ENCODE assay signal across 17 mouse cellular contexts in genomic region chr2:37945598-37946336, GRCm38 (mm10).
DNase-seq lines count a peak whose midpoint lies in the region; ATAC-seq and TF ChIP-seq lines count a peak whose summit lies in the region.
"Had no signal": no experiment of that assay in that cellular context is flagged by ENCODE, and none has a peak within 500 bp of the region (broad histone marks: within the 10 kb centered on the region; RNA-seq: fewer than 3 reads in every experiment).

No protein-coding gene starts in this region.

- TF ChIP-seq CTCF in lung, embryonic 14.5 days (IDR thresholded peaks at IDR 0.05; ENCODE audit: low read depth) = no peak

- H3K27me3 ChIP-seq in embryonic facial prominence, embryonic 11.5 days (ENCODE audit: control insufficient read depth, insufficient read depth, low read length) = no peaks in the 10 kb centered on the region
- H3K27me3 ChIP-seq in embryonic facial prominence, embryonic 10.5 days (replicated peaks; ENCODE audit: low read depth, poor library complexity, severe bottlenecking) = no peaks in the 10 kb centered on the region
- H3K27me3 ChIP-seq in lung, embryonic 14.5 days (ENCODE audit: insufficient read depth, low read length) = no peaks in the 10 kb centered on the region
- H3K27me3 ChIP-seq in embryonic facial prominence, embryonic 13.5 days = no peaks in the 10 kb centered on the region
- no peaks in the 10 kb centered on the region for H3K27me3 ChIP-seq in limb, embryonic 15.5 days
- H3K27me3 ChIP-seq: hindbrain, embryonic 15.5 days; megakaryocyte, embryonic 14.5 days; neural tube, embryonic 13.5 days had no signal

- H3K27ac ChIP-seq in embryonic facial prominence, embryonic 11.5 days (replicated peaks; ENCODE audit: low read depth, low read length) = no peak overlapping the region
- H3K27ac ChIP-seq in embryonic facial prominence, embryonic 10.5 days (replicated peaks) = no peak overlapping the region
- no peak overlapping the region for H3K27ac ChIP-seq in lung, embryonic 14.5 days (ENCODE audit: low read depth)
- H3K27ac ChIP-seq in embryonic facial prominence, embryonic 13.5 days = peak overlapping the region; percentile 19; the same call in 1 of the 2 replicates
- no peak overlapping the region; the same call in 1 of the 2 replicates for H3K27ac ChIP-seq in limb, embryonic 15.5 days
- H3K27ac ChIP-seq: hindbrain, embryonic 15.5 days; neural tube, embryonic 13.5 days had no signal

- peak; percentile 27 for DNase-seq in embryonic facial prominence, embryonic 11.5 days (ENCODE audit: low spot score)
- DNase-seq in embryonic facial prominence, embryonic 10.5 days (ENCODE audit: low spot score) = no peak
- peak; percentile 59 for DNase-seq in lung, embryonic 14.5 days
- DNase-seq in lung, postnatal 25 days (ENCODE audit: low spot score) = no peak
- DNase-seq in adrenal gland, postnatal 14 days = no peak
- no peak for DNase-seq in spleen, postnatal 36 days (ENCODE audit: low spot score in 2 of 2)
- DNase-seq: adrenal gland, postnatal 25 days; cerebellum, adult 18-20 months; gastrocnemius, postnatal 36 days; kidney, adult 9 months; thymus, adult 2 months had no signal

- ATAC-seq in embryonic facial prominence, embryonic 11.5 days (replicated peaks; ENCODE audit: insufficient number of reproducible peaks, low FRiP score, low TSS enrichment, low read depth) = no peak
- ATAC-seq in lung, embryonic 14.5 days (ENCODE audit: insufficient read depth) = no peak; the same call in 1 of the 2 replicates
- no peak for ATAC-seq in embryonic facial prominence, embryonic 13.5 days (ENCODE audit: insufficient number of reproducible peaks, insufficient read depth, low FRiP score, low TSS enrichment, low read depth)
- ATAC-seq in limb, embryonic 15.5 days (ENCODE audit: insufficient number of reproducible peaks, low FRiP score, low TSS enrichment, low read depth) = peak; percentile 14; the same call in 1 of the 2 replicates

- H3K9me3 ChIP-seq in embryonic facial prominence, embryonic 11.5 days (replicated peaks; ENCODE audit: control insufficient read depth, low read length) = no peaks in the 10 kb centered on the region
- H3K9me3 ChIP-seq in embryonic facial prominence, embryonic 10.5 days = no peaks in the 10 kb centered on the region
- no peaks in the 10 kb centered on the region for H3K9me3 ChIP-seq in lung, embryonic 14.5 days (ENCODE audit: low read depth, low read length)
- H3K9me3 ChIP-seq in embryonic facial prominence, embryonic 13.5 days = no peaks in the 10 kb centered on the region
- H3K9me3 ChIP-seq in limb, embryonic 15.5 days = no peaks in the 10 kb centered on the region
- H3K9me3 ChIP-seq: hindbrain, embryonic 15.5 days; megakaryocyte, embryonic 14.5 days; neural tube, embryonic 13.5 days had no signal

- no peak overlapping the region for H3K9ac ChIP-seq in embryonic facial prominence, embryonic 11.5 days (replicated peaks; ENCODE audit: low read length)
- H3K9ac ChIP-seq in lung, embryonic 14.5 days = no peak overlapping the region
- H3K9ac ChIP-seq in embryonic facial prominence, embryonic 13.5 days = no peak overlapping the region
- no peak overlapping the region for H3K9ac ChIP-seq in limb, embryonic 15.5 days
- H3K9ac ChIP-seq: hindbrain, embryonic 15.5 days; neural tube, embryonic 13.5 days had no signal

- H3K4me2 ChIP-seq in embryonic facial prominence, embryonic 11.5 days (ENCODE audit: low read depth, low read length) = no peak overlapping the region
- no peak overlapping the region for H3K4me2 ChIP-seq in lung, embryonic 14.5 days
- H3K4me2 ChIP-seq in embryonic facial prominence, embryonic 13.5 days = peak overlapping the region; percentile 12
- no peak overlapping the region for H3K4me2 ChIP-seq in limb, embryonic 15.5 days
- H3K4me2 ChIP-seq: hindbrain, embryonic 15.5 days; liver, embryonic 11.5 days; neural tube, embryonic 13.5 days had no signal

- no peaks in the 10 kb centered on the region for H3K36me3 ChIP-seq in embryonic facial prominence, embryonic 11.5 days (replicated peaks; ENCODE audit: control insufficient read depth, insufficient read depth, low read depth, low read length)
- no peaks in the 10 kb centered on the region for H3K36me3 ChIP-seq in embryonic facial prominence, embryonic 10.5 days (replicated peaks)
- no peaks in the 10 kb centered on the region for H3K36me3 ChIP-seq in lung, embryonic 14.5 days (ENCODE audit: insufficient read depth)
- no peaks in the 10 kb centered on the region for H3K36me3 ChIP-seq in embryonic facial prominence, embryonic 13.5 days
- H3K36me3 ChIP-seq in limb, embryonic 15.5 days = no peaks in the 10 kb centered on the region; the same call in 1 of the 2 replicates
- H3K36me3 ChIP-seq: hindbrain, embryonic 15.5 days; neural tube, embryonic 13.5 days had no signal

- 51% methylated on average over 9 of the region's 9 CpGs for WGBS in embryonic facial prominence, embryonic 11.5 days
- 62% methylated on average over 9 of the region's 9 CpGs for whole genome bisulfite sequencing in embryonic facial prominence, embryonic 10.5 days
- WGBS in lung, embryonic 14.5 days = 29% methylated on average over 9 of the region's 9 CpGs
- WGBS in embryonic facial prominence, embryonic 13.5 days = 16% methylated on average over 9 of the region's 9 CpGs
- WGBS in limb, embryonic 15.5 days = 24% methylated on average over 9 of the region's 9 CpGs

- no peaks in the 10 kb centered on the region for H3K4me1 ChIP-seq in embryonic facial prominence, embryonic 11.5 days (ENCODE audit: control insufficient read depth, insufficient read depth, low read length)
- H3K4me1 ChIP-seq in embryonic facial prominence, embryonic 10.5 days = peaks cover 14% of the 10 kb centered on the region
- no peaks in the 10 kb centered on the region; the same call in 1 of the 2 replicates for H3K4me1 ChIP-seq in lung, embryonic 14.5 days (ENCODE audit: insufficient read depth)
- H3K4me1 ChIP-seq in embryonic facial prominence, embryonic 13.5 days = peaks cover 15% of the 10 kb centered on the region
- H3K4me1 ChIP-seq in limb, embryonic 15.5 days = peaks cover 11% of the 10 kb centered on the region
- H3K4me1 ChIP-seq: megakaryocyte, embryonic 14.5 days had no signal

- no peak overlapping the region for H3K4me3 ChIP-seq in embryonic facial prominence, embryonic 11.5 days (ENCODE audit: low read depth, low read length)
- no peak overlapping the region for H3K4me3 ChIP-seq in embryonic facial prominence, embryonic 10.5 days
- no peak overlapping the region for H3K4me3 ChIP-seq in lung, embryonic 14.5 days (ENCODE audit: low read depth, low read length)
- no peak overlapping the region for H3K4me3 ChIP-seq in embryonic facial prominence, embryonic 13.5 days
- H3K4me3 ChIP-seq in limb, embryonic 15.5 days = no peak overlapping the region
- H3K4me3 ChIP-seq: hindbrain, embryonic 15.5 days; megakaryocyte, embryonic 14.5 days; neural tube, embryonic 13.5 days had no signal

Comparison
In these comparisons a context has a peak if more than half of its experiments do, and no peak if none do; other contexts are left out.
1. DNase-seq: peak in embryonic facial prominence, embryonic 11.5 days (single experiment) and lung, embryonic 14.5 days (single experiment); none in embryonic facial prominence, embryonic 10.5 days (single experiment), lung, postnatal 25 days (single experiment), adrenal gland, postnatal 14 days (single experiment) and spleen, postnatal 36 days (0 of 2).